8 mouse cellular contexts compared by ENCODE assay signal in the genomic region with DNA sequence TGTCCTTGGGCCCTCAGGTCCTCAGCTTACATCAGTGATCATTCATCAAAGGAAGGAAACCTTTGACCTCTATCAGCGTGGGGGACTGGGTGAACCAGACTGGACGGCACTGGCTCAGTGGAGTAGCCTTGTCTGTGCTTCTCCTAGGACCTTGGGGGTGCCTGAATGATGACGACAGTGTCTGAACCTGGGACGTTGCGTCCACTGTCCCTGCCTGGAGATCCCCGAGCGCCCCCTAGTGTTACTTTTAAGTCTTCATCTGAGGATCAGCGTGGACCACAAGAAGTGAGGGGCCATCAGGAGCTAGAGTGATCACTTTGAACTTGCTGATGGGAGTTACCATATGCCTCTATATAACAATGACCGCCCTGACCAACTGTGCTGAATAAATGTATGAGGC. TPM values are rescaled to one million over a fixed set of nuclear protein-coding genes. Genes with fewer than 3 reads are reported as not detected.
DNase-seq lines count a peak whose midpoint lies in the region; ATAC-seq and TF ChIP-seq lines count a peak whose summit lies in the region.

No protein-coding gene starts in this region.

- no peaks in the 10 kb centered on the region for H3K4me1 ChIP-seq in embryonic facial prominence, embryonic 14.5 days (ENCODE audit: control insufficient read depth, insufficient read depth, low read length)
- peaks cover 0 to under 1% of the 10 kb centered on the region in 2 experiments; a peak in 1 of 4 replicates for H3K4me1 ChIP-seq in liver, embryonic 14.5 days (replicated peaks; ENCODE audit: control insufficient read depth in 2 of 2, insufficient read depth in 2 of 2, low read length in 1 of 2)
- H3K4me1 ChIP-seq in stomach, postnatal 0 days (replicated peaks; ENCODE audit: control insufficient read depth, insufficient read depth): no peaks in the 10 kb centered on the region
- H3K4me1 ChIP-seq in intestine, embryonic 16.5 days (ENCODE audit: control insufficient read depth, insufficient read depth, low read length): peaks cover 5% of the 10 kb centered on the region

- H3K4me3 ChIP-seq in embryonic facial prominence, embryonic 14.5 days (ENCODE audit: low read depth, low read length): no peak overlapping the region
- H3K4me3 ChIP-seq in liver, embryonic 14.5 days (ENCODE audit: insufficient read depth in 1 of 2, low read depth in 2 of 2, low read length in 2 of 2): no peak overlapping the region
- no peak overlapping the region for H3K4me3 ChIP-seq in stomach, postnatal 0 days (ENCODE audit: low read depth, low read length)
- H3K4me3 ChIP-seq in intestine, embryonic 16.5 days (ENCODE audit: low read length): no peak overlapping the region

- H3K9me3 ChIP-seq in embryonic facial prominence, embryonic 14.5 days (ENCODE audit: control insufficient read depth, low read length): no peaks in the 10 kb centered on the region
- H3K9me3 ChIP-seq in liver, embryonic 14.5 days (ENCODE audit: control insufficient read depth, low read length): no peaks in the 10 kb centered on the region
- H3K9me3 ChIP-seq in stomach, postnatal 0 days (ENCODE audit: control insufficient read depth, low read length): no peaks in the 10 kb centered on the region
- no peaks in the 10 kb centered on the region for H3K9me3 ChIP-seq in intestine, embryonic 16.5 days (ENCODE audit: control insufficient read depth, low read length)

- H3K27me3 ChIP-seq in embryonic facial prominence, embryonic 14.5 days (replicated peaks; ENCODE audit: control insufficient read depth, insufficient read depth, low read length): peaks cover 5% of the 10 kb centered on the region
- H3K27me3 ChIP-seq in liver, embryonic 14.5 days (ENCODE audit: control insufficient read depth, insufficient read depth, low read length): peaks cover 3% of the 10 kb centered on the region
- H3K27me3 ChIP-seq in stomach, postnatal 0 days (ENCODE audit: control insufficient read depth, insufficient read depth, low read length): 0 out of 2 replicates have a peak, but pooled peaks cover under 1% of the 10 kb centered on the region
- 0 out of 2 replicates have a peak, but pooled peaks cover under 1% of the 10 kb centered on the region for H3K27me3 ChIP-seq in intestine, embryonic 16.5 days (replicated peaks; ENCODE audit: control insufficient read depth, insufficient read depth, low read length)

- H3K36me3 ChIP-seq in embryonic facial prominence, embryonic 14.5 days (ENCODE audit: control insufficient read depth, insufficient read depth, low read length): no peaks in the 10 kb centered on the region
- H3K36me3 ChIP-seq in liver, embryonic 14.5 days (replicated peaks; ENCODE audit: control insufficient read depth, insufficient read depth, low read depth): no peaks in the 10 kb centered on the region
- H3K36me3 ChIP-seq in stomach, postnatal 0 days (ENCODE audit: control insufficient read depth, insufficient read depth, low read length): no peaks in the 10 kb centered on the region
- no peaks in the 10 kb centered on the region for H3K36me3 ChIP-seq in intestine, embryonic 16.5 days (ENCODE audit: control insufficient read depth, insufficient read depth, low read length)

- H3K27ac ChIP-seq in embryonic facial prominence, embryonic 14.5 days (replicated peaks; ENCODE audit: low read depth, low read length): no peak overlapping the region
- no peak overlapping the region for H3K27ac ChIP-seq in liver, embryonic 14.5 days
- no peak overlapping the region for H3K27ac ChIP-seq in stomach, postnatal 0 days (replicated peaks)
- H3K27ac ChIP-seq in intestine, embryonic 16.5 days (ENCODE audit: low read length): no peak overlapping the region

- 5% methylated on average over 9 of the region's 9 CpGs for WGBS in embryonic facial prominence, embryonic 14.5 days
- WGBS in liver, embryonic 14.5 days (ENCODE audit: insufficient replicate concordance): under 1% methylated on average over 9 of the region's 9 CpGs
- WGBS in stomach, postnatal 0 days: 6% methylated on average over 9 of the region's 9 CpGs
- 4% methylated on average over 9 of the region's 9 CpGs for WGBS in intestine, embryonic 16.5 days

- ATAC-seq in embryonic facial prominence, embryonic 14.5 days (ENCODE audit: low read depth): no peak
- no peak for ATAC-seq in liver, embryonic 14.5 days (ENCODE audit: insufficient read depth)
- ATAC-seq in stomach, postnatal 0 days (ENCODE audit: low FRiP score, low TSS enrichment): peak; percentile 51; the same call in 1 of the 2 replicates
- ATAC-seq in intestine, embryonic 16.5 days: no peak

- H3K4me2 ChIP-seq in embryonic facial prominence, embryonic 14.5 days (ENCODE audit: low read depth, low read length): no peak overlapping the region
- H3K4me2 ChIP-seq in liver, embryonic 14.5 days (ENCODE audit: low read depth): no peak overlapping the region
- H3K4me2 ChIP-seq in stomach, postnatal 0 days (replicated peaks; ENCODE audit: low read depth): no peak overlapping the region
- H3K4me2 ChIP-seq in intestine, embryonic 16.5 days (ENCODE audit: low read depth, low read length): no peak overlapping the region

- DNase-seq in gastrocnemius, adult 18-20 months (ENCODE audit: low spot score): peak; percentile 61
- DNase-seq in gastrocnemius, postnatal 36 days: no peak
- peak; percentile 45 for DNase-seq in thymus, postnatal 0 days (ENCODE audit: low spot score)
- no peak for DNase-seq in thymus, postnatal 36 days
- DNase-seq in embryonic facial prominence, embryonic 14.5 days (ENCODE audit: low spot score): peak; percentile 70
- peak; percentile 19 to 35 (median 24) for DNase-seq in liver, embryonic 14.5 days (ENCODE audit: low read depth in 3 of 3, low spot score in 3 of 3)
- DNase-seq in stomach, postnatal 0 days (ENCODE audit: low spot score): no peak

- intact Hi-C loops in gastrocnemius, postnatal 36 days (cut with DNase I): loop anchor here (1.0 kb wide), 1 partner anchor 36 kb away; no protein-coding TSS in a partner anchor

- H3K9ac ChIP-seq in embryonic facial prominence, embryonic 14.5 days (ENCODE audit: low read depth, low read length): no peak overlapping the region
- no peak overlapping the region for H3K9ac ChIP-seq in liver, embryonic 14.5 days (replicated peaks)
- no peak overlapping the region for H3K9ac ChIP-seq in stomach, postnatal 0 days (ENCODE audit: low read length)
- H3K9ac ChIP-seq in intestine, embryonic 16.5 days (ENCODE audit: low read depth, low read length): no peak overlapping the region

- no peak for TF ChIP-seq EP300 in liver, embryonic 14.5 days (IDR thresholded peaks at IDR 0.05; ENCODE audit: low read depth)
- TF ChIP-seq EP300 in stomach, postnatal 0 days (optimal IDR thresholded peaks at IDR 0.05): no peak

- TF ChIP-seq CTCF in liver, embryonic 14.5 days (IDR thresholded peaks at IDR 0.05; ENCODE audit: low read depth): peak; percentile 81
- TF ChIP-seq CTCF in stomach, postnatal 0 days (IDR thresholded peaks at IDR 0.05; ENCODE audit: low read depth): peak; percentile 80

RNA-seq across cellular contexts. Expression of a gene that starts 19.4 kb away (rescaled TPM):
- 10 to 100 TPM; 62.4 to 63.1 TPM for total RNA-seq in gastrocnemius, adult 18-20 months (2021)
- 10 to 100 TPM; 48.9 to 50.8 TPM for total RNA-seq in gastrocnemius, postnatal 36 days (2021)
- not detected in 2 replicates for polyA plus RNA-seq in thymus, postnatal 0 days (2015; fragmentation: Nextera tagmentation; extraction: Ambion mirVana)
- polyA plus RNA-seq in embryonic facial prominence, embryonic 14.5 days (2014; fragmentation: Nextera tagmentation; extraction: Ambion mirVana): 1.6 and 2.0 TPM in 2 replicates
- not detected in 2 replicates for polyA plus RNA-seq in liver, embryonic 14.5 days (2012; rRNA removed)
- polyA plus RNA-seq in liver, embryonic 14.5 days (2014; fragmentation: Nextera tagmentation; extraction: Ambion mirVana): not detected in 2 replicates
- polyA plus RNA-seq in stomach, postnatal 0 days (2015; fragmentation: Nextera tagmentation; extraction: Ambion mirVana): 0.04 TPM in 1 of 2 replicates, not detected in the other
- polyA plus RNA-seq in intestine, embryonic 16.5 days (2015; fragmentation: Nextera tagmentation; extraction: Ambion mirVana): not detected in 2 replicates

Comparison
In these comparisons a context has a peak if more than half of its experiments do, and no peak if none do; other contexts are left out.
1. DNase-seq: peak in gastrocnemius, adult 18-20 months (single experiment), thymus, postnatal 0 days (single experiment), embryonic facial prominence, embryonic 14.5 days (single experiment) and liver, embryonic 14.5 days (3 of 3); none in gastrocnemius, postnatal 36 days (0 of 2), thymus, postnatal 36 days (0 of 2) and stomach, postnatal 0 days (single experiment).